Mouse (Mus musculus) cerebellum, adult 2 months (tissue): Measurements from ENCODE around the gene Elmo1. TPM values are rescaled to one million over a fixed set of nuclear protein-coding genes. Genes with fewer than 3 reads are reported as not detected.

Experiments used
- DNase-seq, 2 experiments: peaks; one replicate each; pipeline ENCODE4 v3.0.0; 2021
- H3K27ac ChIP-seq: fragments of 200-500 bp; 2 replicates; pipeline ENCODE4 v1.5.1; 2012; ENCODE audit warnings: low read length, control low read depth, inconsistent platforms; ENCODE audit not compliant: insufficient read depth
- H3K27me3 ChIP-seq: fragments of 200-500 bp; 2 replicates; pipeline ENCODE4 v1.6.1; 2012; ENCODE audit warnings: inconsistent platforms, mild to moderate bottlenecking, low read length, moderate library complexity; ENCODE audit not compliant: control insufficient read depth, insufficient read depth
- H3K4me1 ChIP-seq: fragments of 200-500 bp; 2 replicates; pipeline ENCODE4 v1.6.1; 2011; ENCODE audit warnings: low read length; ENCODE audit not compliant: control insufficient read depth, insufficient read depth
- H3K4me3 ChIP-seq: fragments of 200-500 bp; replicated peaks from 2 replicates; pipeline ENCODE3; 2011; ENCODE audit warnings: mild to moderate bottlenecking, low read depth, low read length, control low read depth; ENCODE audit not compliant: insufficient read depth
- CTCF ChIP-seq: fragments of 200-500 bp; IDR thresholded peaks from 2 replicates; pipeline ENCODE4 v1.5.1; 2011; ENCODE audit warnings: low read depth, mild to moderate bottlenecking, control low read depth, low read length, moderate library complexity, borderline replicate concordance; ENCODE audit not compliant: insufficient read depth
- POLR2A ChIP-seq: fragments of 200-500 bp; IDR thresholded peaks from 2 replicates; pipeline ENCODE4 v1.6.1; 2011; ENCODE audit warnings: low read length, control low read depth, borderline replicate concordance; ENCODE audit not compliant: insufficient read depth
- WGBS: fragments of 180-500 bp; shearing (Covaris S2); methylation state at CpG from one replicate; pipeline ENCODE4 v1.1.7; 2018; 5-methylcytosine and 5-hydroxymethylcytosine counted together
- polyA plus RNA-seq: library from polyadenylated mRNA; depleted of rRNA; stranded (reverse); fragments of >200 nt; gene quantifications from 2 replicates; pipeline ENCODE4 v1.2.3, GENCODE M21; 2012

Gene Elmo1
- polyA plus RNA-seq, 1 experiment: 92.3 TPM

- TF ChIP-seq CTCF: no peak
- no peak for TF ChIP-seq POLR2A
- DNase-seq: no peak
- H3K27ac ChIP-seq: no peak overlapping the region
- 64% methylated on average over 5 of the region's 5 CpGs for WGBS
- H3K27me3 ChIP-seq: no peaks in the 10 kb centered on the region
- no peak overlapping the region for H3K4me3 ChIP-seq
- no peaks in the 10 kb centered on the region for H3K4me1 ChIP-seq
Measured at GRCm38 (mm10) chr13:20097934-20098593, 7.7 kb downstream of the Elmo1 start.

GRCm38 (mm10) chr13:20098594-20098965, 8.2 kb downstream of the Elmo1 start:
- Histone ChIP-seq H3K27me3 (no peaks in the 10 kb centered on the region), H3K27ac (no peak overlapping the region), H3K4me1 (no peaks in the 10 kb centered on the region), H3K4me3 (no peak overlapping the region)
- WGBS: 77% methylated on average over 3 of the region's 3 CpGs
- TF ChIP-seq POLR2A (no peak), CTCF (no peak)
- DNase-seq: no peak

GRCm38 (mm10) chr13:20099546-20099945, 9.2 kb downstream of the Elmo1 start:
- Histone ChIP-seq H3K27me3 (no peaks in the 10 kb centered on the region), H3K4me3 (no peak overlapping the region), H3K27ac (no peak overlapping the region), H3K4me1 (no peaks in the 10 kb centered on the region)
- TF ChIP-seq CTCF (no peak), POLR2A (no peak)
- 31% methylated on average over 4 of the region's 4 CpGs for WGBS
- DNase-seq: no peak

DNA sequence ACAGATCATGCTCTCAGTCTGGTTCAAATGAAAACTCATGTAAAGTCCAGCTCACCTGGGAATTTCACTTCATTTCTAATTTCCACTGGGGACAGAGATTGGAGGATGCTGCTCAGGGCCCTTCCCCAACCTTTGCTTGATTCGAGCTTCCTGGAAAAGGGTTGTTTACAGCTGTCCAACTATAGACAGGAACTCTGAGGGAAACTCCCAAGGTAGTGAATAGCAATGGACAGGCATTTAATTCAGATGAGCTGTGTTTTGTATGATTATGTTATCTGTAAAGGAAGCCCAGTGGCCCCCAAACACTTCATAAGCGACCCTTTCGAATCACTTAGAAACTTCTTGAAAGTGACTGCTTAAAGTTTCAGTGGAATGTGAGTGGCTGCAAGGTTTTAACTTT, 10.0 kb downstream of the Elmo1 start:
- Histone ChIP-seq H3K27me3 (no peaks in the 10 kb centered on the region), H3K4me3 (no peak overlapping the region), H3K27ac (no peak overlapping the region), H3K4me1 (no peaks in the 10 kb centered on the region)
- DNase-seq: no peak
- WGBS: 70% methylated on average over 3 of the region's 3 CpGs
- TF ChIP-seq POLR2A: no peak
- TF ChIP-seq CTCF: no peak

- no peaks in the 10 kb centered on the region for H3K27me3 ChIP-seq
- no peaks in the 10 kb centered on the region for H3K4me1 ChIP-seq
- DNase-seq: no peak
- H3K4me3 ChIP-seq: no peak overlapping the region
- TF ChIP-seq CTCF (no peak), POLR2A (no peak)
- WGBS: 89% methylated on average over 5 of the region's 5 CpGs
- no peak overlapping the region for H3K27ac ChIP-seq
Measured at GRCm38 (mm10) chr13:20101691-20102090, 11.3 kb downstream of the Elmo1 start.

- Histone ChIP-seq H3K27ac (no peak overlapping the region), H3K4me1 (no peaks in the 10 kb centered on the region), H3K27me3 (no peaks in the 10 kb centered on the region), H3K4me3 (no peak overlapping the region)
- TF ChIP-seq CTCF: no peak
- TF ChIP-seq POLR2A: no peak
- DNase-seq: no peak
- WGBS: 62% methylated on average over 2 of the region's 2 CpGs
Measured at GRCm38 (mm10) chr13:20104791-20105190, 14.4 kb downstream of the Elmo1 start.

DNA sequence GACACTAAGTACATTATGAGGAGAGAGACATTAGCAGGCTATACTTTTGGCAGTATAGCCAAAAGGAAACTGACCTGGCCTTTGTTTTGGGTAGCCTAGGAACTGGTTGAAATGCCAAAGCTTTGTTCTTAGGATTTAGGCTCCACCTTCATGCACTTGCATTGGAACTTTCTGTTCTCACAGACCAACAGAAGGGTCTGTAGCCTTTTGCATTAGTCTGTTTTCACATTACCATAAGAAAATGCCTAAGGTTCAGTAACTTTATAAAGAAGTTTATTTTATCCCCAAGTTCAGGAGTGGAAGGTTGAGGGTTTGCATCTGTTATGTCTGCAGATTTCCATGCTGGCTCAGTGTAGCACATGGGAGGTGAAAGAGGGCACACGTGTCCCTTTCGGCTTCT, 15.6 kb downstream of the Elmo1 start:
- DNase-seq: no peak
- 96% methylated on average over 2 of the region's 2 CpGs for WGBS
- no peak overlapping the region for H3K4me3 ChIP-seq
- no peaks in the 10 kb centered on the region for H3K4me1 ChIP-seq
- no peak overlapping the region for H3K27ac ChIP-seq
- H3K27me3 ChIP-seq: no peaks in the 10 kb centered on the region
- TF ChIP-seq CTCF: no peak
- no peak for TF ChIP-seq POLR2A

GRCm38 (mm10) chr13:20107953-20108498, 17.6 kb downstream of the Elmo1 start:
- no peak for DNase-seq
- H3K4me3 ChIP-seq: no peak overlapping the region
- TF ChIP-seq POLR2A (no peak), CTCF (no peak)
- no peaks in the 10 kb centered on the region for H3K27me3 ChIP-seq
- no peak overlapping the region for H3K27ac ChIP-seq
- 87% methylated on average over 5 of the region's 5 CpGs for WGBS
- H3K4me1 ChIP-seq: no peaks in the 10 kb centered on the region
